Mouse (Mus musculus): ENCODE results near the gene Pcgf2.
"Not testable (repeated sequence)": the region's sequence is repeated elsewhere in the genome, so short reads cannot be mapped to it uniquely, and the experiment has no call there.

Gene Pcgf2

GRCm38 (mm10) chr11:97658751-97659266 lies 41.5 kb downstream of the Pcgf2 start:
- in situ Hi-C loops (cut with MboI; ENCODE audit: unreplicated experiment in 2 of 2) = no loop called here

GRCm38 (mm10) chr11:97657967-97658366 lies 42.3 kb downstream of the Pcgf2 start:
- in situ Hi-C loops (cut with MboI; ENCODE audit: unreplicated experiment in 2 of 2) = not testable (repeated sequence)

GRCm38 (mm10) chr11:97657184-97657945 lies 42.9 kb downstream of the Pcgf2 start:
- in situ Hi-C loops (cut with MboI; ENCODE audit: unreplicated experiment in 2 of 2) = no loop called here

GRCm38 (mm10) chr11:97656269-97656971 lies 43.9 kb downstream of the Pcgf2 start:
- in situ Hi-C loops (cut with MboI; ENCODE audit: unreplicated experiment in 2 of 2) = no loop called here

- in situ Hi-C loops (cut with MboI; ENCODE audit: unreplicated experiment in 2 of 2) = no loop called here
Measured at GRCm38 (mm10) chr11:97654210-97654609, 46.1 kb downstream of the Pcgf2 start.

GRCm38 (mm10) chr11:97653376-97653775 lies 46.9 kb downstream of the Pcgf2 start:
- in situ Hi-C loops (cut with MboI; ENCODE audit: unreplicated experiment in 2 of 2) = not testable (repeated sequence)

GRCm38 (mm10) chr11:97650341-97650740 lies 50.0 kb downstream of the Pcgf2 start:
- in situ Hi-C loops (cut with MboI; ENCODE audit: unreplicated experiment in 2 of 2) = no loop called here

- in situ Hi-C loops (cut with MboI; ENCODE audit: unreplicated experiment in 2 of 2) = not testable (repeated sequence)
Measured at GRCm38 (mm10) chr11:97648541-97648940, 51.8 kb downstream of the Pcgf2 start.

GRCm38 (mm10) chr11:97644834-97645233 lies 55.5 kb downstream of the Pcgf2 start:
- in situ Hi-C loops (cut with MboI; ENCODE audit: unreplicated experiment in 2 of 2) = loop anchor here in 1 of 2 experiments (5.0 kb wide), 1 partner anchor 92 kb away; no protein-coding TSS in a partner anchor

- in situ Hi-C loops (cut with MboI; ENCODE audit: unreplicated experiment in 2 of 2) = loop anchor here in 1 of 2 experiments (5.0 kb wide), 1 partner anchor 94 kb away; no protein-coding TSS in a partner anchor
Measured at GRCm38 (mm10) chr11:97643380-97644055, 56.8 kb downstream of the Pcgf2 start.

- in situ Hi-C loops (cut with MboI; ENCODE audit: unreplicated experiment in 2 of 2) = loop anchor here in 1 of 2 experiments (5.0 kb wide), 1 partner anchor 95 kb away; no protein-coding TSS in a partner anchor
Measured at GRCm38 (mm10) chr11:97642746-97643145, 57.6 kb downstream of the Pcgf2 start.

GRCm38 (mm10) chr11:97641668-97642067 lies 58.6 kb downstream of the Pcgf2 start:
- in situ Hi-C loops (cut with MboI; ENCODE audit: unreplicated experiment in 2 of 2) = loop anchor here in 1 of 2 experiments (5.0 kb wide), 1 partner anchor 96 kb away; no protein-coding TSS in a partner anchor
